Mouse (Mus musculus) monocyte, adult 5-6 weeks (primary cell): ENCODE data around the gene Ly6g6d. TPM values are rescaled to one million over a fixed set of nuclear protein-coding genes. Genes with fewer than 3 reads are reported as not detected.

Source experiments
- ATAC-seq: fragments of 153-309, 156-312 bp; replicated peaks from 2 replicates; pipeline ENCODE4 v1.8.0; 2017; ENCODE audit warnings: mild to moderate bottlenecking; ENCODE audit not compliant: low TSS enrichment, insufficient number of reproducible peaks, severe bottlenecking, poor library complexity, low FRiP score
- total RNA-seq: library from RNA; stranded (forward); fragments of 200-1000, 200-491, 200-594 nt; gene quantifications from 3 replicates; pipeline ENCODE4 v1.2.3, GENCODE M21; 2017

Gene Ly6g6d
- total RNA-seq, 1 experiment from 2014 or later, result not detected

- no peak for ATAC-seq
Measured at GRCm38 (mm10) chr17:35032323-35032870, 45.5 kb downstream of the Ly6g6d start.

- ATAC-seq, result no peak
Measured at GRCm38 (mm10) chr17:35031880-35032279, 46.0 kb downstream of the Ly6g6d start.

GRCm38 (mm10) chr17:35031272-35031671 lies 46.6 kb downstream of the Ly6g6d start:
- ATAC-seq, result no peak

- ATAC-seq, result peak; percentile 76
Measured at GRCm38 (mm10) chr17:35029691-35030532, 48.0 kb downstream of the Ly6g6d start.

- ATAC-seq, result no peak
Measured at GRCm38 (mm10) chr17:35028315-35028714, 49.5 kb downstream of the Ly6g6d start.

- no peak for ATAC-seq
Measured at GRCm38 (mm10) chr17:35027277-35028068, 50.4 kb downstream of the Ly6g6d start, which contains the start of gene Sapcd1. Sapcd1 (minus strand) TSS chr17:35028016.

- no peak for ATAC-seq
Measured at GRCm38 (mm10) chr17:35026206-35026605, 51.7 kb downstream of the Ly6g6d start.

- ATAC-seq, result no peak
Measured at GRCm38 (mm10) chr17:35024691-35025488, 53.0 kb downstream of the Ly6g6d start.

GRCm38 (mm10) chr17:35024261-35024660 lies 53.6 kb downstream of the Ly6g6d start:
- ATAC-seq, result no peak

- peak; percentile 52 for ATAC-seq
Measured at GRCm38 (mm10) chr17:35023756-35024155, 54.1 kb downstream of the Ly6g6d start.

- no peak for ATAC-seq
Measured at GRCm38 (mm10) chr17:35023221-35023620, 54.6 kb downstream of the Ly6g6d start.

- no peak for ATAC-seq
Measured at GRCm38 (mm10) chr17:35022541-35023060, 55.3 kb downstream of the Ly6g6d start.

- ATAC-seq, result no peak
Measured at GRCm38 (mm10) chr17:35021842-35022477, 55.9 kb downstream of the Ly6g6d start.

Other genes starting within 250 kb of the Ly6g6d start
- 28.8 to 49.5 TPM (median 40.0 TPM) in 3 replicates for gene Stk19, start 241.1 kb downstream of the Ly6g6d start, total RNA-seq
- gene Dxo, start 241.0 kb downstream of the Ly6g6d start, total RNA-seq, result 13.2 to 57.9 TPM (median 29.1 TPM) in 3 replicates
- gene Skiv2l, start 227.9 kb downstream of the Ly6g6d start, total RNA-seq, result 55.7 to 103 TPM (median 62.4 TPM) in 3 replicates
- 16.3 to 45.3 TPM (median 33.1 TPM) in 3 replicates for gene Nelfe, start 227.7 kb downstream of the Ly6g6d start, total RNA-seq
- 1.1 to 4.8 TPM (median 2.8 TPM) in 3 replicates for gene Cfb, start 215.5 kb downstream of the Ly6g6d start, total RNA-seq
- 0.57 to 1.7 TPM (median 1.6 TPM) in 3 replicates for gene Zbtb12, start 198.6 kb downstream of the Ly6g6d start, total RNA-seq
- gene Gm20547, start 196.0 kb downstream of the Ly6g6d start, total RNA-seq, result not detected in 3 replicates
- not detected in 3 replicates for gene C2, start 179.8 kb downstream of the Ly6g6d start, total RNA-seq
- gene Ehmt2, start 179.6 kb downstream of the Ly6g6d start, total RNA-seq, result 92.4 to 105 TPM (median 102 TPM) in 3 replicates
- gene Slc44a4, start 163.6 kb downstream of the Ly6g6d start, total RNA-seq, result not detected in 3 replicates
- 29.6 to 39.9 TPM (median 37.2 TPM) in 3 replicates for gene Neu1, start 146.8 kb downstream of the Ly6g6d start, total RNA-seq
- gene Hspa1b, start 118.8 kb downstream of the Ly6g6d start, total RNA-seq, result 12.5 to 375 TPM (median 15.8 TPM) in 3 replicates
- 1.4 TPM in 1 of 3 replicates, not detected in the others for gene Gm20481, start 108.2 kb downstream of the Ly6g6d start, total RNA-seq
- gene Hspa1a, start 105.9 kb downstream of the Ly6g6d start, total RNA-seq, result 4.9 to 201 TPM (median 8.6 TPM) in 3 replicates
- gene Hspa1l, start 105.4 kb downstream of the Ly6g6d start, total RNA-seq, result 1.1 to 1.7 TPM in 2 of 3 replicates, not detected in the other
- gene Lsm2, start 96.2 kb downstream of the Ly6g6d start, total RNA-seq, result 9.3 to 13.9 TPM (median 10.6 TPM) in 3 replicates
- 89.9 to 126 TPM (median 116 TPM) in 3 replicates for gene Vars, start 77.1 kb downstream of the Ly6g6d start, total RNA-seq
- gene Vwa7, start 61.5 kb downstream of the Ly6g6d start, total RNA-seq, result not detected in 3 replicates
- 1.2 TPM in 1 of 3 replicates, not detected in the others for gene Sapcd1, start 50.0 kb downstream of the Ly6g6d start, total RNA-seq
- gene Msh5, start 31.3 kb downstream of the Ly6g6d start, total RNA-seq, result 0.76 to 1.6 TPM in 2 of 3 replicates, not detected in the other
- 356 to 514 TPM (median 477 TPM) in 3 replicates for gene Clic1, start 28.1 kb downstream of the Ly6g6d start, total RNA-seq
- gene Ddah2, start 19.0 kb downstream of the Ly6g6d start, total RNA-seq, result 1.1 TPM in 1 of 3 replicates, not detected in the others
- gene Ly6g6c, start 12.7 kb downstream of the Ly6g6d start, total RNA-seq, result not detected in 3 replicates
- gene Mpig6b, start 11.9 kb downstream of the Ly6g6d start, total RNA-seq, result 0.57 to 3.1 TPM (median 0.75 TPM) in 3 replicates
- not detected in 3 replicates for gene Ly6g6e, start 1.2 kb downstream of the Ly6g6d start, total RNA-seq
- gene Ly6g6f, start 7.5 kb upstream of the Ly6g6d start, total RNA-seq, result 0.39 TPM in 1 of 3 replicates, not detected in the others
- gene Abhd16a, start 11.2 kb upstream of the Ly6g6d start, total RNA-seq, result 24.3 to 47.0 TPM (median 28.3 TPM) in 3 replicates
- not detected in 3 replicates for gene Ly6g5c, start 30.2 kb upstream of the Ly6g6d start, total RNA-seq
- gene Ly6g5b, start 37.4 kb upstream of the Ly6g6d start, total RNA-seq, result not detected in 3 replicates
- gene Gpank1, start 43.4 kb upstream of the Ly6g6d start, total RNA-seq, result 62.4 to 126 TPM (median 65.8 TPM) in 3 replicates
- 188 to 293 TPM (median 226 TPM) in 3 replicates for gene Csnk2b, start 44.0 kb upstream of the Ly6g6d start, total RNA-seq
- 33.5 to 43.7 TPM (median 42.6 TPM) in 3 replicates for gene D17H6S53E, start 48.3 kb upstream of the Ly6g6d start, total RNA-seq
- 1.4 TPM in 1 of 3 replicates, not detected in the others for gene Apom, start 54.0 kb upstream of the Ly6g6d start, total RNA-seq
- gene Bag6, start 57.1 kb upstream of the Ly6g6d start, total RNA-seq, result 72.4 to 192 TPM (median 104 TPM) in 3 replicates
- 21.3 to 57.6 TPM (median 32.1 TPM) in 3 replicates for gene Prrc2a, start 86.8 kb upstream of the Ly6g6d start, total RNA-seq
- gene Aif1, start 98.0 kb upstream of the Ly6g6d start, total RNA-seq, result 20.7 to 64.8 TPM (median 31.9 TPM) in 3 replicates
- 763 to 1,006 TPM (median 964 TPM) in 3 replicates for gene Lst1, start 110.4 kb upstream of the Ly6g6d start, total RNA-seq
- 38.1 to 48.1 TPM (median 38.4 TPM) in 3 replicates for gene Ltb, start 116.4 kb upstream of the Ly6g6d start, total RNA-seq
- gene Tnf, start 123.9 kb upstream of the Ly6g6d start, total RNA-seq, result 37.0 to 62.7 TPM (median 38.1 TPM) in 3 replicates
- 1.7 TPM in 1 of 3 replicates, not detected in the others for gene Lta, start 127.3 kb upstream of the Ly6g6d start, total RNA-seq
- 0.64 to 2.9 TPM (median 2.7 TPM) in 3 replicates for gene Gm16181, start 142.8 kb upstream of the Ly6g6d start, total RNA-seq
- gene Atp6v1g2, start 155.6 kb upstream of the Ly6g6d start, total RNA-seq, result 1.4 to 6.5 TPM (median 2.6 TPM) in 3 replicates
- gene Nfkbil1, start 157.7 kb upstream of the Ly6g6d start, total RNA-seq, result 3.6 to 10.9 TPM (median 5.1 TPM) in 3 replicates
- 98.8 to 141 TPM (median 101 TPM) in 3 replicates for gene Ddx39b, start 163.7 kb upstream of the Ly6g6d start, total RNA-seq
- 2,987 to 4,272 TPM (median 3,836 TPM) in 3 replicates for gene H2-D1, start 184.7 kb upstream of the Ly6g6d start, total RNA-seq
- gene H2-Q1, start 242.3 kb upstream of the Ly6g6d start, total RNA-seq, result 0.11 to 0.38 TPM in 2 of 3 replicates, not detected in the other